Mouse (Mus musculus): Measurements from ENCODE around the gene Bend5. TPM values are rescaled to one million over a fixed set of nuclear protein-coding genes. Genes with fewer than 3 reads are reported as not detected.

Gene Bend5
- polyA plus RNA-seq (2015; fragmentation: Illumina TruSeq; extraction: RNeasy Lipid Tissue Mini Kit (QIAGEN cat#74804); ENCODE audit: insufficient read depth, low replicate concordance) = 50.1 TPM

GRCm38 (mm10) chr4:111414818-111415488 is at the start of gene Bend5:
Gene Bend5 (plus strand): TSS chr4:111415006.

